8 mouse cellular contexts compared by ENCODE assay signal in the genomic region with DNA sequence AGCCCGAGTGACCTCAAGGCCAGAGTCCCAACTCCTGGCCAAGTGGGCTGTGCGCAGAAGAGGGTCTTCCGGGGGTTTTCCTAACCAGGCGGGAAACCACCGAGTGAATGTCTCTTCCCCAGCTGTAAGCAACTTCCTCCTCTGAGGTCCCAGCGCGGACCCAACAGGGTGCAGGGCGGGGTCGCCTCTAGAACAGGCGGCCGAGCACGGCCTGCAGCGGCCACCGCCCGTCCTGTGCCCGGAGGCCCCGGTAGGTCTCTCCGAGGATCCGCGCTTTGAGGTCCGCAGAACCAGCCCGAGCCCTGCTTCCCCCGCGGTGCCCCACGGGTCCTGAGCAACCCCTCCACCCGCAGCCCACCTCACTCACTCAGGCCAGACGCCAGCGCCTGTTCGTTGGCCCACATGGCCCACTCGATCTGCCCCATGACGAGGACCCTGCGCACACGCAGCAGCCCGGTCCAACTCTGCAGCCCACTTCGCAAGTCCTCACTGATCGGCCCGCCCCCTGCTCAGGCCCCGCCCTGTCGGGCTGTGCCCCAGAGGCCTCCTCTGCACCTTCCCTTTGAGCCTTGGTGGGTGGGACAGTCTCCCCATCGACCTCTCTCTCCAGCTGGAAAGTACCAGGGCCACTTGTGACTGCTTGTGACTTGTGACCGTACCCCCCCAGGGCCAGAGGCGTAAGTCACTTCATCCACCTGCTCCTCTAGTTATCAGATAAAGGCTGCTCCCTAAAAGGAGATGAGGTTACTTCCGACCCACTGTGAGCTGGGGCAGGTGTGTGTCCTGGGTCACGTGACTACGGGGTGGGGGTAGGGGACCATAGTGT. TPM values are rescaled to one million over a fixed set of nuclear protein-coding genes. Genes with fewer than 3 reads are reported as not detected.
DNase-seq lines count a peak whose midpoint lies in the region; ATAC-seq lines count a peak whose summit lies in the region.

Gene Cyba (minus strand): TSS at position 488 of the 826 bp plus-strand sequence.

- H3K27ac ChIP-seq in heart, embryonic 15.5 days, result peak within 1 kb of the TSS; percentile 81
- peak within 1 kb of the TSS; percentile 97 for H3K27ac ChIP-seq in macrophage

- peaks cover 23% of the 10 kb centered on the region for H3K4me1 ChIP-seq in heart, embryonic 15.5 days (replicated peaks)

- H3K79me2 ChIP-seq in macrophage (ENCODE audit: inconsistent target), result peaks cover 56% of the 10 kb centered on the region

- H3K9ac ChIP-seq in heart, embryonic 15.5 days, result peak within 1 kb of the TSS; percentile 78

- no peaks in the 10 kb centered on the region for H3K27me3 ChIP-seq in heart, embryonic 15.5 days

- no peak for ATAC-seq in erythroblast, adult 5-6 weeks (replicated peaks; ENCODE audit: low FRiP score, poor library complexity, severe bottlenecking)
- peak; percentile 81 for ATAC-seq in heart, embryonic 15.5 days (replicated peaks; ENCODE audit: insufficient number of reproducible peaks, insufficient read depth, low FRiP score, low read depth)

- DNase-seq in urinary bladder, adult 18-20 months (ENCODE audit: low spot score in 2 of 2), result peak; percentile 63 to 70
- DNase-seq in urinary bladder, postnatal 10 days (ENCODE audit: low spot score), result no peak
- DNase-seq in kidney, postnatal 14 days, result peak; percentile 88
- DNase-seq in skeletal muscle tissue, adult 2 months (ENCODE audit: low read depth, low spot score), result peak; percentile 57
- DNase-seq in frontal cortex, postnatal 25 days (ENCODE audit: low spot score in 2 of 2), result no peak

- H3K36me3 ChIP-seq in heart, embryonic 15.5 days, result peaks cover 14% of the 10 kb centered on the region; the same call in 1 of the 2 replicates
- H3K36me3 ChIP-seq in macrophage (ENCODE audit: inconsistent target), result peaks cover 14% of the 10 kb centered on the region

- peak within 1 kb of the TSS; percentile 69 for H3K4me3 ChIP-seq in heart, embryonic 15.5 days
- H3K4me3 ChIP-seq in macrophage (ENCODE audit: inconsistent target), result peak within 1 kb of the TSS; percentile 91

- H3K4me2 ChIP-seq in heart, embryonic 15.5 days, result peak within 1 kb of the TSS; percentile 96

- no peaks in the 10 kb centered on the region for H3K9me3 ChIP-seq in heart, embryonic 15.5 days (replicated peaks)

- 4% methylated on average over 45 of the region's 45 CpGs for WGBS in heart, embryonic 15.5 days
- WGBS in macrophage (ENCODE audit: missing documents), result 1% methylated on average over 39 of the region's 45 CpGs

RNA-seq across cellular contexts. Expression of gene Cyba, which starts in this region (rescaled TPM):
- 105 and 126 TPM in 2 replicates for total RNA-seq in erythroblast, adult 5-6 weeks (2015; ENCODE audit: low replicate concordance)
- total RNA-seq in erythroblast, adult 5-6 weeks (2017; ENCODE audit: low replicate concordance), result 42.8 and 52.6 TPM in 2 replicates
- polyA plus RNA-seq in heart, embryonic 15.5 days (2015; fragmentation: Nextera tagmentation; extraction: Ambion mirVana), result 176 and 197 TPM in 2 replicates
- total RNA-seq in macrophage (2018; cell fraction: chromatin; rRNA removed), result 100 to 1,000 TPM; 119 to 282 (median 191) TPM
- total RNA-seq in macrophage (2018; cell fraction: cytosol; rRNA removed), result 1,000 to 10,000 TPM; 1,658 to 2,145 (median 1,843) TPM
- 100 to 1,000 TPM; 253 to 930 (median 676) TPM for total RNA-seq in macrophage (2018; cell fraction: nucleus; rRNA removed)
- polyA plus RNA-seq in macrophage (2018), result 942 to 2,075 TPM (median 1,538 TPM) in 3 replicates

Comparison
In these comparisons a context has a peak if more than half of its experiments do, and no peak if none do; other contexts are left out.
1. DNase-seq: peak in urinary bladder, adult 18-20 months (2 of 2), kidney, postnatal 14 days (single experiment) and skeletal muscle tissue, adult 2 months (single experiment); none in urinary bladder, postnatal 10 days (single experiment) and frontal cortex, postnatal 25 days (0 of 2).